Mouse (Mus musculus) urinary bladder, postnatal 36 days (tissue): ENCODE measurements around the gene Gm3854.
"Not testable (repeated sequence)": the region's sequence is repeated elsewhere in the genome, so short reads cannot be mapped to it uniquely, and the experiment has no call there.

ENCODE experiments used
- DNase-seq, 2 experiments: peaks; one replicate each; pipeline ENCODE4 v3.0.0; 2022; ENCODE audit warnings: low spot score in 2 of 2, mixed read lengths in 1 of 2

The Gm3854 gene

GRCm38 (mm10) chr7:6343501-6344071, at the start of gene Gm3854:
Gene Gm3854 (plus strand): TSS chr7:6343759.
- DNase-seq: peak; percentile 45

DNA sequence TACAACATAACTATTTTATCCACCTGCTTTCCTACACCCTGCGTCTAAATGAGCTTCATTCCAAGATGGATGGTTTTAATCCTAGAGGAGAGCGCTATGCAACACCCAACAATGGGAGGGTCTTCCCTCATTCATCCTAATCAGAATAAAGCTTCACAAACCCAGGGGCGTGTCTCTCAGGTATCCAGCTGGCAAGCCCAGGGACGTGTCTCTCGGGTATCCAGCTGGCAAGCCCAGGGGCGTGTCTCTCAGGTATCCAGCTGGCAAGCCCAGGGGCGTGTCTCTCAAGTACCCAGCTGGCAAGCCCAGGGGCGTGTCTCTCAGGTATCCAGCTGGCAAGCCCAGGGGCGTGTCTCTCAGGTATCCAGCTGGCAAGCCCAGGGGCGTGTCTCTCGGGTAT, 42.8 kb upstream of the Gm3854 start:
- not testable (repeated sequence) for DNase-seq

DNA sequence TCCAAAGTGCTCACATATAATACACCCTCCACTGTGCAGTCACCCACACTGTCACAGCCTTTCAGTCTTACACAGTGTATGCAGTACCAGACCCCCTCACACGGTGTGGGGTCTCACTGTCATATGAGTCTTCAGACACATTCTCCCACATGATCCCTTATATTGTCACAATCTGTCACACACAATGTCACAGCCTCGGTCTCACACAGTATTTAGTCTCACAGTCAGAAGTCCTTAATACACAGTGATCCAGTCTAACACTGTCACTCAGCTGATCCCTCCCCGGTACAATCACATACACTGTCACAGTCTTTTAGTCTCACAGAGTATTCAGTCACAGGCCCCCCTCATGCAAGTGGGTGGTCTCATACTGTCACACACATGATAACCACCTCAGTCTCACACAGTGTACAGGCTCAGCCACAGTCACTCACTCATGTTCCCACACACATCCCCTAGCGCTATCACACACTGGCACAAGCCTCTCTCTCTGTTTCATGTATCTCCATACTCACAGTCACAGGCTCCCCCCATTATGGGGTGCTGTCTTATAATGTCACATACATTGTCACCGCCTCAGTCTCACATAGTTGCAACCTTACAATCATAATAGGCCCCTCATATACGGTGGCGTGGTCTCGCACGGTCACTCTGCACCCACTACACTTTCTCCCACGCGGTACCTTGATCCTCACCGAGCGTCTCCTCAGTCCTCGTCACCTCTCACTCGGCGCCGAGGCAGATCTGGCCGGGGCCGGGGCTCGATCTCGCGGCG, 12.9 kb upstream of the Gm3854 start:
- DNase-seq: no peak

- peak; percentile 74 for DNase-seq
Measured at GRCm38 (mm10) chr7:6331233-6331956, 12.2 kb upstream of the Gm3854 start, which contains the start of gene Zfp583. Gene Zfp583 (minus strand): TSS chr7:6331285.

DNA sequence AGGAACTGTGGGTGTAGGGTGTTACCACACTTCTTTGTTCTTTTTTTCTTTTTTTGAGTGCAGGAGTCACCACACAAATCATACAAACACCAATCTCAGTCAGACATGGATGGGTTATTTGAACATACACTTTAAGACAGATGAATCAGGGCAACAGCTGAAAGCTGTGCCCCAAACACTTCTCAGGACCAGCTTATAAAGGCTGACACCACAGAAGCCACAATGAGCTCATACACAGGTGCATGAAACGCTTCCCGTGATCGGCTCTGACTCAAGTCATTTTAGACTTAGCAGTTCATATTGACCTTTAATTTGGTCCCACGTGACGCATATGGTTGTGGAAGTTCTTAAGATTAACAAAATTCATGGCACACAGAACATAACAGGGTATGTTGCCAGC, 3.7 kb upstream of the Gm3854 start:
- DNase-seq: no peak

DNA sequence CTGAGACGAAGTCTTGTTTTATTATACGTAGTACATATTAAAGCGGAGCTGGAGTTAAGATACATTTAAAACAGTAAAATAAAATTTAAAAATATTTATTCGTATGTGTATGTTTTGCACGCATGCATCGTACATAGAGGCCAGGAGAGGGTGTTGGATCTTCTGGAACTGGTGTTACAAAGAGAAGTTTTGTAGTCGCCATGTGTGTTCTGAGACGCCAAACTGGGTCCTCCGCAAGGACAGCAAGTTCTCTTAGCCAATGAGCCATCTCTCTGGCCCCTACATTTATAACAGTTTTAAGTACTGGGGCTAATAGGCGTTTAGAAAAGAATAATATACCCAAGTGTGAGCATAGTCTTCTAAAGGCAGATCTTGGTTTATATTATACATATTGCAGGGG, 565 bp downstream of the Gm3854 start:
- no peak for DNase-seq

DNA sequence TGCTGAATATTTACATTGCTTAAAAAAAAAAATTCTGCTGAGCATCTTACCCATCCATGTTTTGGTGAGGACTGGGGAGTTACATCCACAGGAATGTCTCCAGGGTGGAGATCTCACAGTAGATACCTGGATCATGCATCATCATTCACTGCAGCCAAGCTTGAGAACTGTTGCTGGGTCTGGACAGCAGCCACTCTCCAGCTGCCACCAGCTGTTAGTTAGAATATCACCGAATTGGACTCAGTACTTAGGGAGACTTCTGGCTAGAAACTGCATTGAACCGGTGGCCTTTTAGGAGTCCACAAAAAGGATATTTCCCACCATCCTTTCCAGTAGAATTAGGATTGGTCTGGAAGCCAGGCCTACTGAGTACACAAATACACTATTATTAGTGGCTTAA, 14.6 kb downstream of the Gm3854 start:
- no peak for DNase-seq

GRCm38 (mm10) chr7:6358937-6359590, 15.5 kb downstream of the Gm3854 start:
- DNase-seq: no peak

- no peak for DNase-seq
Measured at GRCm38 (mm10) chr7:6360477-6361060, 17.0 kb downstream of the Gm3854 start.

DNA sequence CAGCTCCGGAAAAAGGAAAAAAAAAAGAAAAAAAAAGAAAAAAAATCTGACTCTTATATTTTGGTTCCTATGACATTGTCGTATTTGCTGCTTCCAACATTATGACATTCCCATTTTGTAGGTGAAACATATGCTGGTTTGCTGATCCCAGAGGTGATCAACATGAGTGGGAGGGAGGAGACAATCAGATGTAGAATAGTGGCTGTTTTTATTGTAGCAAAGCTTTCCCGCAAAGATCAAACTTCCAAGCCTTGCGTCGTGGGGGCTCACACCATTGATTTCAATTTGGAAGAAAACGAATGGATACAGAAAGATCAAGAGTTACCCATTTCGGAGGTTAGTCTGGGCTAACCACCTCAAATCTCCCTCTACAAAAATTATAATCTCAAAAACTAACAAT, 18.2 kb downstream of the Gm3854 start:
- no peak for DNase-seq

GRCm38 (mm10) chr7:6362268-6363046, 18.9 kb downstream of the Gm3854 start:
- DNase-seq: peak; percentile 99

GRCm38 (mm10) chr7:6363047-6363488, 19.5 kb downstream of the Gm3854 start, which contains the start of gene Zfp78:
Gene Zfp78 (plus strand): TSS chr7:6363280.
- no peak for DNase-seq

DNA sequence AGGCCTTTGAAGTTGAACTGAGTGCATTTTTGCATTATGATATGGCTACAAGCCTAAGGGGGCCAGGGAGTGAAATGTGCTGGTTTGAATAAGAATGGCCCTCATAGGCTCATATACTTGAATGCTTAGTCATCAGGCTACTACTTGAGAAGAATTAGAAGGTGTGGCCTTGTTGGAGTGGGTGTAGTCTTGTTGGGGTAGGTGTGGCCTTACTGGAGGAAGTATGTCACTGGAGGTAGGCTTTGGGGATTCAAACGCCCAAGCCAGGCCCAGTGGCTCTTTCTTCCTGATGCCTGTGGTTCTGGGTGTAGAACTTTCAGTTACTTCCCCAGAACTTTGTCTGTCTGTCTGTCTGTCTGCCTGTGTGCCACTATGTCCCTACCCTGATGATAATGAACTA, 21.2 kb downstream of the Gm3854 start:
- no peak for DNase-seq

- no peak for DNase-seq
Measured at GRCm38 (mm10) chr7:6367185-6367584, 23.6 kb downstream of the Gm3854 start.

GRCm38 (mm10) chr7:6368146-6368545, 24.6 kb downstream of the Gm3854 start:
- not testable (repeated sequence) for DNase-seq

DNA sequence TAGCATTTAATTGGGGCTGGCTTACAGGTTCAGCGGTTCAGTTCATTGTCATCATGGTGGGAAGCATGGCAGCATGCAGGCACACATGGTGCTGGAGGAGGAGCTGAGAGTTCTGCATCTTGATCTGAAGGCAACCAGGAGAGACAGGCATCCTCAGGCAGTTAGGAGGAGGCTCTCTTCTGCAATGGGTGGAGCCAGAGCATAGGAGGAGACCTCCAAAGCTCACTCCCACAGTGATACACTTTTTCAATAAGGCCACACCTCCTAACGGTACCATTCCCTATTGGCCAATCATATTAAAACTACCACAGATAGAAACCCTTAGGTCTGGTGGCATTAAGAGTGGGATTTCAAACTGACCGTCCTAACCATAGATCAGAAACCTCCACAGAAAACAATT, 25.9 kb downstream of the Gm3854 start:
- DNase-seq: no peak

- DNase-seq: no peak
Measured at GRCm38 (mm10) chr7:6372993-6373392, 29.4 kb downstream of the Gm3854 start.

DNA sequence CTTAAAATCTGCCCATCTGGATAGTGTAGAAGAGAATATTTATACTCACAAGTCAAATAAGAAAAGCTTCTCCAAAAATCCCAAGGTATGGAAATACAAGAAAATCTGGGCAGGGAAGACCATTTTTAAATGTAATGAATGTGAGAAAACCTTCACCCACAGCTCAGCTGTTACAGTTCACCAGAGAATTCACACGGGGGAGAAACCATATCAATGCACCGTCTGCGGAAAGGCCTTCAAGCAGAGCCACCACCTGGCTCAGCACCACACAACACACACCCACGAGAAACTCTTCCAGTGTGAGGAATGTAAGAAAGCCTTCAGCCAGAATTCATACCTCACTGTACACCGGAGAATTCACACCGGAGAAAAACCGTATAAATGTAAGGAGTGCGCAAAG, 34.9 kb downstream of the Gm3854 start:
- DNase-seq: no peak

- DNase-seq: no peak
Measured at GRCm38 (mm10) chr7:6381431-6381830, 37.9 kb downstream of the Gm3854 start.

DNA sequence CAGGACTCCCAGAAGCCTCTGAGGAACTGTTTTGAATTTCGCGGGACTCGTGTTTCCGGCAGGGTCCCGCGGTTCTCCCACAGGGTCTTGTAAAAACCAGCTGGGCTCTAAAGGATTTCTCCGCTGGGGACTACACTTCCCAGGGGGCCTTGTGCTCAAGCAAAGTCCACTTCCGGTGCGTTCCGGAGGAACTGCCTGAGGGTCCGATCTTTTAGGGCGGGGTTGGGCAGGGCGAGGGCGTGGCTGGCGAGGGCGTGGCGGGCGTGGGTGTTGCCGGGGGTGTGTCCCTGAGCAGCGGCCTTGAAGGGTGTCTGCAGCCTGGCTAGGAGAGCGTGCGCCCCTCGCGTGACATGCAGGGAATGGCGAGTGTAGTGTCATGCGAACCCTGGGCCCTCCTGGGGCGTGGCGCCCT, 39.5 kb downstream of the Gm3854 start, which contains the start of gene Zfp28:
TSS of gene Zfp28 (plus strand) at position 252 of the 412 bp plus-strand sequence.
- DNase-seq: peak; percentile 87 to 93

- no peak for DNase-seq
Measured at GRCm38 (mm10) chr7:6384011-6384410, 40.5 kb downstream of the Gm3854 start.
